Mouse (Mus musculus) T-helper 17 cell (primary cell): ENCODE results near the gene Pabpc1l.
"Not testable (repeated sequence)": the region's sequence is repeated elsewhere in the genome, so short reads cannot be mapped to it uniquely, and the experiment has no call there.

Experiments
- in situ Hi-C, 2 experiments: fragments of 300-600 bp; cut with MboI, MseI; formaldehyde crosslinking; loops; 1 replicate in 1 of 2; 2 replicates in 1 of 2; pipeline ENCODE4 v1.15.1; 2025; ENCODE audit warnings: high pct_unique_total_duplicates in 2 of 2

Pabpc1l gene

DNA sequence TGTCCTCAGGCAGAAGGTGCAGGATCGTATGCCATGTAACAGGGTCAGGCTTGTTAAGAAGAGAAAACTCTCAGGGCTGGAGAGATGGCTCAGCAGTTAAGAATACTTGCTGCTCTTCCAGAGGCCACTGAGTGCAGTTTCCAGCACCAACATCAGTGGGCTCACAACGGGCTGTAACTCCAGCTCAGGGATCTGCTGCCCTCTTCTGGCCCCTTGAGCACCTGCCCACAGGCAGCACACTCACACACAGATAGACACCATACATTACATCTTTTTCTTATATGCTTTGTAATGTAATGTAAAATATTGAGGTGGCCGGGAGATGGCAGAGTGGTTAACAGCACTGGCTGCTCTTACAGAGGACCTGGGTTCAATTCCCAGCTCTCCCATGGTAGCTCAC, 7.7 kb downstream of the Pabpc1l start:
- in situ Hi-C loops, result no loop called here

DNA sequence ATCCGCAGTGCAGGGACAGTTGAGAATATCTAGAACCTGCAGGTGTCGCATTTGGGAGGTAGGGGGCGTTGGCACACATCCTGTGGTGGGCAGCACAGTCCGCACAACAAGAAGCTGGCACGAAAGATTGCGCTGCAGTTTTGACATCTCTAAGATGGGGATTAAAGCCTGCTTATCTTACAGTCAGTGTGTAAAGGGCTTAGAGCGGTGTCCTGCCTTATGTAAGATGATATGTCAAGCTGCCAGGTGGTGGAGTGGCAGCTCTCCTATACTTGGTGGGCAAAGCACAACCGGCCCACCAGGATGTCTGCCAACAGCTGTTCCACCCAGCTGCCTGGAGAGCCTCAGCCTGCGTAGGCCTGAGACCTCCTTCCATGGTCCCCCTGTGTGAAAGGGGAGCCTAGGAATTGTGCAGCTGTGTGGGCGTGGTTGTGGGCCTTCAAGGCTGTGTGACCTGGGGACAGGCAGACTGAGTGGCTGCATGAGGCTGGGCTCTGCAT, 11.3 kb downstream of the Pabpc1l start:
- in situ Hi-C loops, result no loop called here

DNA sequence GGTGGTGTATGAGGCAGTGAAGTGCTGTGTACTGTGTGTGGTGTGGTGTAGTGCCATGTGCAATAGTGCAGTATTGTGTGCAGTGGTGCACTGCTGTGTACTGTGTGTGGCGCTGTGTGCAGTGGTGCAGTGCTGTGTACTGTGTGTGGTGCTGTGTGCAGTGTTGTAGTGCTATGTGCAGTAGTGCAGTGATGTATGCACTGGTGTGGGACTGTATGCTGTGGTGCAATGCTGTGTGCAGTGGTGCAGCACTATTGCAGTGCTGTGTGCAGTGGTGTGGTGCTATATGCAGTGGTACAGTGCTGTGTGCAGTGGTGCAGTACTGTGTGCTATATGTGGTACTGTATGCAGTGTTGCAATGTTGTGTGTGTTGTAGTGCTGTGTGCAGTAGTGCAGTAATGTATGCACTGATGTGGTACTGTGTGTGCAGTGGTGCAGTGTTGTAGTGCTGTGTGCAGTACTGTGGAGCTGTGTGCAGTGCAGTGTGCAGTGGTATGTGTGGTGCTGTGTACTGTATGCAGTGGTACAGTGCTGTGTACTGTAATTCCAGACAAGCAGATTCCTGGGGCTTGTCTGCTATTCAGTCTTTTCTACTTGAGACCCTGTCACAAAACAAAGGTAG, 13.3 kb downstream of the Pabpc1l start:
- in situ Hi-C loops, result no loop called here

DNA sequence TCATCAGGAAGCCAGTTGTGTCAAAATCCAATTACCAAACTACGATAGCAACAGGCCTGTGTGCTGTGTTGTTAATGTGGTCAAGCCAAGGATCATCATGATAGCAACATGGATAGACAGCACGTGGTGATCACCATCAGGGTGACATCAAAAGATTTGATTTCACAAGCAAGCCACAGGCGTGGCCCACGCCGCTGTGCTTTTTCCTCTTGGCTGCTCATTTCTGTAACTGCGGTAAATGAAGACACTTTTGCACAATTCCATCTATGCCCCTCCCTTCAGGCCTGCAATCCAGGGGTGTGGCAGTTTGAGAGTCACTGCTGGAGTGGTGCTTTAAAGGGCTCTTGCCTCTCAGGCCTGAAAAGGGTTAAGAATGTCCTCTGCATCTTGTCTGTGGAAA, 15.7 kb downstream of the Pabpc1l start:
- in situ Hi-C loops, result no loop called here

DNA sequence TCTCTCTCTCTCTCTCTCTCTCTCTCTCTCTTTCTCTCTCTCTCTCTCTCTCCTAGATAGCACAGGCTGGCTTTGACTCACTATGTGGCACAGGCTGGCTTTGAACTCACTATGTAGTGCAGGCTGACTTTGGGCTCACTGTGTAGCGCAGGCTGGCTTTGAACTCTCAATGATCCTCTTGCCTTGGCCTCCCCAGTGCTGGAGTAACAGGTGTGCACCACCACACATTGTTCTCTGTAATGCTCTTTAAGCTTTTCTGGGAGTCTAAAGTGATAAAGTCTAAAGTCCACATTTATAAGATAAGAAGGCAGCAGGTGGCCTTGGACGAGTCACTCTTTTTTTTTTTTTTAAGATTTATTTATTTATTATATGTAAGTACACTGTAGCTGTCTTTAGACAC, 16.3 kb downstream of the Pabpc1l start:
- in situ Hi-C loops, result no loop called here

DNA sequence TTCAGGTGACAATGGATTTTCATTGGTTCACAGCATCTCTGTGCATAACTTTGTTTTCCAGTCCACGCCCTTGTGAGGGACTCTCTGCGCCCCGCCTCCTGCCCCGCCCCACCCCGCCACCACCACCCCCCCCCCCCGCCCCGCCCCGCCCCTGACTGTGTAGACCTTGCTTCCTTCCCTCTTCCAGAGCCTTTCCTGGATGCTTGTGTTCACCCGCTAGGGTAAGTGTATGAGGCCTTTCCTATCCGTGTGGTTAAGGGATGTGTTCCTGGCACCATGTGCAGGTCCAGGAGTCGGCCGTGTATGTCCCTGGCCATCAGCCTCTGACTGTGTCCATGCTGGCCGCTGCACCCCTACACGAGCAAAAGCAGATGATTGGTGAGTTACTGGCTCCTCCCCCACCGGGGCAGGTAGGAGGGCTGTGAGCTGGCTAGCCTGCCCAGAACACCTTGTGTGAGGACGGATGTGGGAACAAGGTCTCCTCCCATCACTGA, 22.0 kb downstream of the Pabpc1l start:
- in situ Hi-C loops, result no loop called here

DNA sequence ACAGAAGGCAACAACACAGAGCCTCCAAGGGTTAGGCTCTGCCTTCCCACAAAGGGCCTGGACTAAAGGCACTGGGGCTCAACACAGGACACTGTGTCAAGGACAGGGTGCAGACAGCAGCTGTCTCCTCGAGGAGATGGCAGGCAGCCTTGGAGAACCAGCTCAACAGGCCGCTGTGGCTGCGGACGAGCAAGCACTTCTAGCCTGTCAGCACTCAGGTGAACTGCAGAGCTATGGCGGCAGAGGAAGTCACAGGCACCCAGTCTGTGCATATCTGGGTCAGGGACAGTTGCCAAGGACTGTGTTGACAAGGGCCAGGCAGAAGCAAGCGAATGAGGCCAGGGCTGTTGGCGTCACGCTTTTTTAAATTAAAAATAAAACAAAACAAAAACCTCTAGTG, 28.5 kb downstream of the Pabpc1l start:
- in situ Hi-C loops, result loop anchor here in 1 of 2 experiments (5.0 kb wide), 1 partner anchor 56 kb away; no protein-coding TSS in a partner anchor

DNA sequence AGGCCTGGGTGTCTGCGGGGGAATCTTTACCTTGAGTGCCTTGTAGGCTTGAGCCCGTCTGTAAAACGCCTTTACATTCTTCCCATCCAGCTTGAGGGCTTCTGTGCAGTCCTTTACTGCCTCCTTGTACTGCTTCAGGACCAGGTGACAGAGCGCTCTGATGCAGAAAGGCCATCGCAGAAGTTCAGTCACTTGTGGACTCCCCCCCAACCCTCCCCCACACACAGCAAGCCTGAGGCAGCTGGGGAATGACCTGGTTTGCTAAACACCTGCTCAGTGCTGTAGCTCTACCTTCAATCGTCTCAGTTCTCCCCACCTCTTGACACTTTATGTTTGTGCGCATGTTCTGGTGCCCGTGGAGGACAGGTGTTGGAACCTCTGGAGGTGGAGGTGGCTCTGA, 29.4 kb downstream of the Pabpc1l start:
- in situ Hi-C loops, result loop anchor here in 1 of 2 experiments (5.0 kb wide), 1 partner anchor 57 kb away; no protein-coding TSS in a partner anchor

DNA sequence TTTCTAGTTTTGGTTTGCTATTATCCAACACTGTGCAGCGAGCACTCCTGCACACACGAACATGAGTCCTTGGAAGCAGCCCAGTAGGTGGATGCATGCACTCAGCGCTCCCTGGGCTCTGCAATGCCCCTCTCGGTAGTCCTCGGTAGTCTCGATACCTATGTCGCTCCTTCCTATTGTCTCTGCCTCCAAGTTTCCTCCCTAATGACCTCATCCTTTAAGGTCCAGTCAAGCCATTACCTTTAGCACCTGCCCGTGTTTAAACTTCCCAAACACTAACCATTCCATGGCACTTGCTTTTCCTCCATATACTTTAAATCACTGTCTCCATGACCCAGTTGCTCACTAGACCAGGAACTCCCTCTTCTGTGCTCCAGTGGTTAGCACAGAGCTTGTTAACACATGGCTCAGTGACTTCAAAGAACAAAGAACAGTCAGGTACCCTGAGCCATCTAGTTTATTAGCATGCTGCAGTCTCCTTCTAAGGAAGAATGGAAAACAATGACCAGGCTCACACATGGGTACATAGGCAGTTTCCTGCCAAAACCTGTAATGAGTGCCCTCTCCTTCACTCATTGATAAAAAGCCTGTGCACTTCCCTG, 34.5 kb downstream of the Pabpc1l start:
- in situ Hi-C loops, result no loop called here

DNA sequence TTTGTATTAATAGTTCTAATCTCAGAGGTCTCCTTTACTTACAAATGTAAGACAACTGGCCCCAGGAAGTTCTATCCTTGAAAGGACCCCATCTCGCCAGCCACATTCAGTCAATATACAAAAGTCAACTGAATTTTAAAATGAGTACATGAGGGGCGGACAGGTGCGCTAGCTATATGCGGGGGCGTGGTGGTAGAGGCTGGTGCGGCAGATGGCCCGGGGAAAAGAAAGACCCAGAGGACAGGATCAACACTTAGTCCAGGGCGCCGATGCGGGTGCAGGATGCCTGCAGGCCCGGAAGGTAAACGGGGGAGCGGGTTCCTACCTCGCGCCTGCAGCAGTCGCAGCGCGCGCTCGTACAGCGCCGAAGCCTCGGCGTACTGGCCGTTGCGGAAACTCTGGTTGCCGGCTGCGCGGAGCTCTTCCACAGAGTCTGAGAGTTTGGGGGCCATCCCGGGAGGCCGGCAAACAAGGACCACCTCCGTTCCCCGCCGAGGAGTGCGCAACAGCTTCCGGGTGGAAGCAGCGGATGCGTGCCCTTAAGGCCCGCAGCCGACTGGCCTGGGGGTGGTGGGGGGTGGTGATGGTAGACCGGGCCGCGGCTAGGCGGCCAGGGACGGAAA, 45.0 kb downstream of the Pabpc1l start, which contains the start of gene Stk4:
TSS of gene Stk4 (plus strand) at position 181 of the 623 bp plus-strand sequence.
- in situ Hi-C loops, result no loop called here

DNA sequence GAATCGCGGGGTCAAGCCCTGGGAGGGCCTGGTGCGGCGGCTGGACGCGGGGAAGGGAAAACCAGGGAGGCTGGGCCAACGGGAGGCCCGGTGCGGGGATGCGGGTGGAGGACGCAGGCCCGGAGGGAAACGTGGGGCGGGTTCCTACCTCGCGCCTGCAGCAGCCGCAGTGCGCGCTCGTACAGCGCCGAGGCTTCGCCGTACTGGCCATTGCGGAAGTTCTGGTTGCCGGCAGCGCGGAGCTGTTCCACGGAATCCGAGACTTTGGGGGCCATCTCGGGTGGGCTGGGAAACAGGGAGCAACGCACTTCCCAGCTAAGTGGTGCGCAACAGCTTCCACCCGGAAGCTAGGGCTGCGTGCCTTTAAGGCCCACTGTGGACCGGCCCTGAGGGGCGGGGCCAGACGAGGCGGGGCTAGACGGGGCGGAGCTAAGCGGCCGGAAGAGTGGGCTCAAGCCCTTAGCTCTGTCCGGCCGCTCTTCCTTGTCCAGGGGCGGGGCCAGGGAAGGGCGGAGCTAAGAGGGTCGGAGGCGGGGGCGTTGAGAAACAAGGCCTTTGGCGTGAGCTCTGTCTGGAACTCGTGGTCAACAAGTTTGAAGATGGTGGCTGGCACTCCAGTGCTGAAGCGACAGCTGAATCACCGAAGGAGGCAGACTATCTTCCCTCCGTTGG, 45.7 kb downstream of the Pabpc1l start, which contains the start of gene Tomm34:
TSS of gene Tomm34 (minus strand) at position 405 of the 672 bp plus-strand sequence.
- in situ Hi-C loops, result no loop called here

DNA sequence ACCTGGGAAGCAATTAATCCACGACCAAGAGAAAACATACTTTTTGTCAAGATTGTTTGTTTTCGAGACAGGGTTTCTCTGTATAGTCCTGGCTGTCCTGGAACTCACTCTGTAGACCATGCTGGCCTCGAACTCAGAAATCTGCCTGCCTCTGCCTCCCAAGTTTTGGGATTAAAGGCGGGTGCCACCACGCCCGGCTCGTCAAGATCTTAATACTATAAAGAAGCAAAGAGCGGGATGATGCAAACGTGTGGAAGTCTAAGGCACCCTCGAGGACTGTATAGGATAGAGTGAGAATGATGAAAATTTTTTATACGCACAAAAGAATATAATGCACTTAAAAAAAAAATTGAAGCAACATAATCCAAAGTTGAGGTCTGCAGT, 46.2 kb downstream of the Pabpc1l start:
- in situ Hi-C loops, result not testable (repeated sequence)

DNA sequence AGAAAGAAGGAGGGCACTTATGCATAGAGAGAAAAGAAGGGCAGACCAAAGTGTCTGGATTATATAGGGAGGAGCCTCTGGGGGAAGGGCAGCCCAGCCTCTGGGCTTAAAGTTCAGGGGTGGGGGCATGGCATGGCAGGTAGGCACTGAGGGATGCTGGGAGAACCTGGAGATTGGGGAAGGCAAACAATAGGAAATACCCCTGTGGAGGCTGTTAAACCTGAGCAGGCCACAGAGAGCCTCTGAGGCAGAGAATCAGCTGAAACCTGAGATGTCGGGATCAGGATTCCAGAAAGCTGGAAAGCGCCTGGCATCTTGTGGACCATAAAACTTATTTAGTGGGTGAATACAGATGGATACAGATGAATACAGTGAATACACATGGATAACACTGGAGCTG, 46.9 kb downstream of the Pabpc1l start:
- in situ Hi-C loops, result no loop called here

DNA sequence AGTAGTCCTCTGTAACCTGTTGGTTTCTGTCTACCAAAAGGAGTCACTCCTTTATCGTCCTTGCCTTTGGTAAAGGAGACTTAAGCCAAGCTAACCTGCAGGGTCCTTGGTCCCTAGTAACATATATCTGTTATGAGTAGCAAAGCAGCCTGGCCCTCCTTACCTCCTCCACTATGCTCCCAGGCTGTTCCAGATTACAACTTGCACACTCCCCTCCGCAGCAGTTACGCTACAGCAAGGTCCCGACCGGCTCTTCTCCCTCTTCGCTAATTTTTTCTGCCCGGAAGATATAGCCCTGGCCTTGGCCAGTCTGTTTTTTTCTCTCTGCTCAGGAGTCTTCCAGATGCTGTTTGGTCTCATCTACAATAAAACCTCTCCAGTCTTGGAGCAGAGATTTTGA, 47.9 kb downstream of the Pabpc1l start:
- in situ Hi-C loops, result no loop called here

DNA sequence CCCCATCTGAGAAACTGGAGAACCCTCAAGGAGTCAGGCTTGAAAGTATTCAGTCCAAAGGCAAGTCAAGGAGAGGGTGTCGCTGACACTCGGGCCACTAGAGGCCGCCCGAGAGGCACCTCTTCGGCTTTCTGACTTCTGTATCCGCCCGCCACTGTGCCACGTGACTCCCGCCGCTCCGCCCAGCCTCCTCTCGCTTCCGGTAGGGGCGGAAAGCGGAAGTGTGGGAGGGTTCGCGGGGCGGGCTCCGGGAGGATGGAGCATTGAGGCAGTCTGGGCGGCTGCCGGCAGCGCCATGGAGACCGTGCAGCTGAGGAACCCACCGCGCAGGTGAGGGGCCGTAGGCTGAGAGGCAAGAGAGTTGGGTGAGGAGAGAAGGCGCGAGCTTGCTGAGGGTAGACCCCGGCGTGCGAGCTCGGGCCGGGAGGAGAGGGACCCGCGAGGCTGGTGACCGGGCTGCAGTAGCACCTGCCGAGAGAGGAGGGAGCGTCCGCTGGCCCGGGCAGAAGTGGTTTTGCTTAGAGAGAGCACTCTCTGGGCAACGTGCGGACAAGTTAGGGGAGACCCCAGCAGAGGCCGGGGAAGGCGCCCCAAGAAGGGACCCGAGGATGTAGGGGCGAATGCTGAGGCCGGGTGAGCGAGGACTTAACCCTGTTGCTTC, 48.8 kb downstream of the Pabpc1l start:
- in situ Hi-C loops, result no loop called here

DNA sequence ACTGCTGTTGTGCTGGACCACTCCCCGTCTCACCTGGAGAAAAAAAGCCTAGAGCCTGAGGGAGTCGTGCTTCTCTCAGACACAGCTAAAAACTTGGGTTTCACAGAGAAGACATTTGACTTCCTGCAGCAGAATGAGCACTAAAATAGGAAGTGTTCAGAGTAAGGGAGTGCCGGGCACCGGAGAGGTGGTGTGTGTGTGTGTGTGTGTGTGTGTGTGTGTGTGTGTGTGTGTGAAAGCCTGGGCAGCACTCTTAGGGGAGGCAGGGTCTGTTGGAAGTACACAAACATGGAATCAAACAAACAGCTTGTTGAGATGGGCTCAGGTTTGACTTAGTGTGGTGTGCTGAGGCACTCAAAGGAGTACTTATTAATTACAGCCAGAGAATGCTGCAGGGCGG, 49.8 kb downstream of the Pabpc1l start:
- in situ Hi-C loops, result loop anchor here (25.0 kb wide), 3 partner anchors 687 to 1962 kb away; partner anchors contain the start of genes Ncoa3 (in 1 of the 2) and Ube2c (in 1 of the 2)

DNA sequence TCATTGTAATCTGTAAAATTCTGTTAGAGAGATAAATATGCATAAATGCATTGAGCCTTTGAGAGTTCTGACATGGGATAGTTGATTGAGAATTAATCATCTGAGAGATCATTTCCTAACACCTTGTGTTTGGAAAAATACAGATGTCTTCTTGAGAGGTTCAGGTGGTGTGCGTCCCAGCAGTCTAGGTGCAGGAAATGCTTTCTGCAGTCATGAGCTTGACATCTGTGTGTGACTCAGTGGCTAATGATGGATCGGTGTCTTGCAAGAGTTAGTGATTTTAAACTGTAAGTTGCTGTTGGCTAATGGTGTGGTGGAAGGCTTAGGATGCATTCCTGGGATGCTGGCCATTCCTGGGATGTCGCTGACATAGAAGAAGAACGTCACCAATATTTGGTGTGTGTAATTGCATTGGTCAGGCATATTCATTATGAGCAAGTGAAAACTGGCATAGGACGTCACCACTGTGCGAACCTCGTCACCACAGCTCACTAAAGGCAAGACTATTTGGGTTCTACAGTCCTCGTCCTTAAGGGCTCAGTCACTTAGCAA, 51.7 kb downstream of the Pabpc1l start:
- in situ Hi-C loops, result loop anchor here (25.0 kb wide), 3 partner anchors 685 to 1960 kb away; partner anchors contain the start of genes Ncoa3 (in 1 of the 2) and Ube2c (in 1 of the 2)

DNA sequence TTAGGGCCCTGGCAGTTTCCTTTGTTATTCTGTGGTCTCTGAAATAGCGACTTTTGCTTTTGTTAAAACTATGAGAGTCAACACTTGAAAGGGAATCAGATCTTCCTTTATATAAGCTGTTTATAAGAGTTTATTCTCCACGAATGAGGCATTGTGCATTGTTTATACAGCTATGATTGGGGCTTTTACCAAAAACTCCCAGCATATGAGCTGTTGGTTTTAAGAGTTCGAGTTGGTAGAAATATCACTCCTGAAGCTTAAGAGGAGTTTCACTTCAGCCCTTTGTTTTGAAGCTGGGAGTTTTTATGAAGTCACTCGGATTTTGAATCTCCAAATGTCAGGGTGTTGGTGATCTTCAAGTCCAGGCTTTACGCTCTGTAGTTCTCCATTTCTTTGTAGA, 52.6 kb downstream of the Pabpc1l start:
- in situ Hi-C loops, result loop anchor here (25.0 kb wide), 3 partner anchors 684 to 1959 kb away; partner anchors contain the start of genes Ncoa3 (in 1 of the 2) and Ube2c (in 1 of the 2)

DNA sequence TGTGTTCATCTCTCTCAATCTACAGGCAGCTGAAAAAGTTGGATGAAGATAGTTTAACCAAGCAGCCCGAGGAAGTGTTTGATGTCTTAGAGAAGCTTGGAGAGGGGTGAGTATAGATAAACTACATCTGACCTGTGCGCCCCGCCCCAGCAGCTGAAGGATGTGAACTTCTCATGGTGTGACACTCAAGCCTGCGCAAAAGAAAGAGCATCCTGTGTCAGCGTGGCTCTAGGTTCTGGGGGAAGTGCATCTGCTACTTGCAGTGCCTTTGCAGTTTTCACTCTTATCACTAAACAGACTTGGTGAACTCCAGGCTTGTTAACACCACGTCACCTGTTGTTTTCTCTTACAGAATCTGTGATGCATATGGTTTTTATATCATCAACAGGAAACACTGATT, 54.2 kb downstream of the Pabpc1l start:
- in situ Hi-C loops, result loop anchor here (25.0 kb wide), 3 partner anchors 683 to 1958 kb away; partner anchors contain the start of genes Ncoa3 (in 1 of the 2) and Ube2c (in 1 of the 2)

DNA sequence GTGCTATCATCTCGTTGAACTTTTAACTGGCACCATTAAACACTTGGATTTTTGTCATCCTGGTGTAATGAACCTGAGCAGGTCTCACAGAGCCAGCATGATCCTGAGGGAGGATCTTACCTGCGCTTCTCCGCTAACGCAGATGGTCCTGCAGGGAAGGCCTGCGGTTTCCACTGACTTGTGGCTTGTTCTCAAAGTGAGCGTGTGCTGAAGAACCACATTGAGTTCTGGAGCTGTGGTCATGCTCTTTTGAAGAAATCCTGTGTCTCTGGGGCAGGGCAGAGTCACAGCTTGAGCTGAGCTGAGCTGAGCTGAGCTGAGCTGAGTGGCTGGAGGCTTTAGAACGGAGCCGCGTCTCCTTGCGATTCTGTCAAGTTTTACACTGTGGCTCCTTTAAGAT, 56.3 kb downstream of the Pabpc1l start:
- in situ Hi-C loops, result loop anchor here (25.0 kb wide), 3 partner anchors 681 to 1956 kb away; partner anchors contain the start of genes Ncoa3 (in 1 of the 2) and Ube2c (in 1 of the 2)
